Mouse (Mus musculus) cerebellum, postnatal 36 days (tissue): ENCODE data around the gene Mrtfb.

Source experiments
- DNase-seq, 2 experiments: peaks; one replicate each; pipeline ENCODE4 v3.0.0; 2021 to 2022; ENCODE audit warnings: mixed read lengths in 2 of 2

Mrtfb gene

DNA sequence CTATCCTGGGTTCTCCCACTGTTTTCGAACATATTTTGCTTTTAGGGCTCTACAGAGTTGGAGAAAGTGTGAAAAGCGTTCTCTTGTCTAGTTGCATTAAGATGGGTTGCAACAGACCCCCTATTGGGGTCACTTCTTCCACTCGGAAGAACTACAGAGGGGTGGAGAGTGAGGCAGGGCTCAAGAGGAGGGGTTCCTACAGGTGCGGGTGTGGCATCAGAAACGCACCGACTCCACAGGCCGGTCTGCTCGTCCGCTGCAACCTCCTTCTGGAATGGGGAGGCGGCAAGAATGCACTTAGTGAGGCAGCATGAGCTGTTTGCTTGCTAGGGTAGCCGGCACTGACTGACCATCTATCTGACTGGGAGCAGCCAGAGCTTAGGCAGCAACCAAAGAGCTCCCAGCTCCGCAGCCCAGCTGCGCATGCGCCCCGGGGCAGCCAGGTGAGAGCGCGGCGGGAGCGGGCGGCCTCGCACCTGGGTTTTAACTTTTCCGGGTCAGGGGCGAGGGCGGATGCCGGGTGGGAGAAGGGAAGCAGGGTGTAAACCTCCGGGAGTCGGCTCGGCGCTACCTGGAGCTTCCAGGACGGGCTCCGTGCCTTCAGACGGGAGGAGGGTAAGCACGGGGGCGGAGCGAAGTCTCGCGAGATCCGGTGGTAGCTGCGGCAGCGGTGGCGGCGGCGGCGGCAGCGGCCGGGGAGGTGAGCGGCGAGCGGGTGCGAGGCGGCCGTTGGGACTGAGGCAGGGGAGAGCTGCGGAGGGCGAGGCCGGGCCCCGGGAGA lies at the start of gene Mrtfb:
Gene Mrtfb, plus strand, starts transcription at position 627 of the 781 bp plus-strand sequence.
- DNase-seq, result peak; percentile 90 to 91

DNA sequence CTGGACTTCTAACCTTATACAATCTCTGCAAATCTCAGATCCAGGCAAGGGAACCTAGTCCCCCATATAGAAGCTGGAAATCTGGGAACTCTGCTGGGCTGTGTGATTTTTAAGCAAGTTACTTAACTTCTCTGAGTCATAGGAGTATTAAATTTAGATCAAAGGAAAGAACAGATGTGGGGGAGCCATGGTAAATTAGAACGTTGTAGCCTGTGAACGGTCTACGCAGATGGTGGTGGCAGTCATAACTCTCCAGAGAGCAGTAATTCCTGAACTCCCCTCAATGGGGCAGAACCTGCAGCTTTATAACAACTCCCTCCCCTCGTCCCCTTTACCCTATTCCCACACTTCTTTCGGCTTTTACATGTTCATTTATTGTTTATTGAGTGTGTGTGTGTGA lies 48.6 kb upstream of the Mrtfb start:
- no peak for DNase-seq

DNA sequence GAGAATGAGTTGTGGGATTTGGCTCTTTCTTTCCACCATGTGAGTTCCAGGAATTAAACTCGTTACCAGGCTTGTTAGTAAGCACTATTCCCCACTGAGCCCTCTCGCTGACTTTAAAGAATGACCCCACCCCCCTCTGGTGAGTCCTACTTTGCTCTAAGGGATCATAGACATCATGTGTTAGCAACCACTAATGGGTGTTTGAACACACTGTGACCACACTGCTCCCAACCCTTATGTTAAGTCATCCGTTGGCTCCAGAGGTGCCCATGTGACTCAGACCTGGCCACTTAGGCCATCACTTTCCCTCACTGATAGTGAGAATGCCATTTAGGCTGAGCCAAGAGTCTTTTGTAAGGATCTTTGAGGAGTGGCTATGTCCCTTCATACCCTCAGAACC lies 48.2 kb upstream of the Mrtfb start:
- DNase-seq, result no peak

DNA sequence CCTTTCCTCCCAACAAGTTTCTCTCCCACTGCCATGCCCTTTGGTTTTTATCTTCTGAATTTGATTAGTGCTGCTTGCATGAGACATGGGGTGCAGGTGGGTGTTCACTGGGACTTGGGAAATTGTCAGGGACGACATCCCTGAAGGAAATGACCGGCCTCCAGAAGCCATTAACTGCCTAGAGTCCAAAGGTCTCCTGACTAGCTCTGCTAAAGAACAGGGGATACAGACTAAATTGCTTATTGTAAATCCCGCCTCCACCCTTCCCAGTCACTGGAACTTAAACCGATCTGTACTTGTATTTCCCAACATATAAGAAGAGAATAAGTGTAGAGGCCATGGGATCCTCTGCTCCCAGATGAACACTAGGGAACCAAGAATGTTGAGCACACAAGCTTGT lies 43.5 kb upstream of the Mrtfb start:
- DNase-seq, result no peak

DNA sequence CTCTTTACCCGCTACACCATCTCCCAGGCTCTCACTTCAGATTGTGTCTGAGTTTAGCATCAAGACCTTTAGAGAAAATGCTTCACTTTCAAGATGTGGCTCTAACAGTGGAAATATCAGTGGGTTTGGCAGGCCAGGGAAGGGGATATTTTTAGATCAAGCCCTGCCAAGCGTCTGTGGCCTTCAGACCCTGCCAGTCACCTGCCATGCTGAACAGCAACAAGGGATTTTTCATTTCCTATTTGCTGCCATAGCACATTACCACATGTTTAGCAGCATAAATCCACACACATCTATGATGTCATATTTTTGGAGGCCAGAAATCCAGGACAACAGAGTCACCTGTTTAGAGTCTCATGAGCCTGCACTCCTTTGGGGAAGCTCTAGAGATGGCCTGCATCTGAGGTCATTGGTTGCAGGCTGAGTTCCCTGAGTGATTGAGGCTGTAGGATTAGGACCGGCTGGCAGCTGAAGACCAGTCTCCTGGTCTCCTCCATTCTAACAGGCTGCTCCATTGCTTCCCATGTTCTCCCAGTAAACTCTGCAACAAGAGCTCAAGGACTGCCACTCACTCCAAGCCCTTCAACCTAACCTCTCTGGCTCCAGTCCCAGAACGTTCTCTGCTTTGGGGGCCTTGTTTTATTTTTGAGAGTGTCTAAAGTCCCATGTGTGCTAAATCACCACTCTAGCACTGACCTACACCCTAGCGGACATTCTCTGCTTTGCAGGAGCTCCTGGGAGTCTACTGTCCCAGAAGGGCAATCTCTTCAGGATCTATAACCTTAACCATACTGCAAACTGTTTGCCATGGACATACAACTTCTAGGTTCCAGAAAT lies 39.9 kb upstream of the Mrtfb start:
- no peak for DNase-seq

DNA sequence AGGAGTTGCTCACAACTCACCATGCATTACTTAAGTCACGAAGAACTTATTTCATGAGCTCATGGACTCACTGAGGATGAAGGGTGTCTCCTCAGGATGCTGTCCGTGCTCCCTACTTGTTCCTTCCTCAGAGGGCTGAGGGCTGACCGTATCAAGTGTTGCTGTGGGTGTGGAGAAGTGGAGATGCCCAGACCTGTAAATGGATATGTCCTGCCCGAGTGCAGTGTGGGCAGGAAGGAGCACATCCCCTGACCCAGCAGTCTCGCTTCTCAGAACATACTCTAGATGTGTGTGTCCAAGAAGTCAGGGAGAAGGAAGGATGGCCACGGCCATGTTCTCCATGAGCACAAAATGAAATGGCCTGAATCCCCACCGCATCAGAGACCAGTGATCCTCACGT lies 38.3 kb upstream of the Mrtfb start:
- DNase-seq, result no peak

DNA sequence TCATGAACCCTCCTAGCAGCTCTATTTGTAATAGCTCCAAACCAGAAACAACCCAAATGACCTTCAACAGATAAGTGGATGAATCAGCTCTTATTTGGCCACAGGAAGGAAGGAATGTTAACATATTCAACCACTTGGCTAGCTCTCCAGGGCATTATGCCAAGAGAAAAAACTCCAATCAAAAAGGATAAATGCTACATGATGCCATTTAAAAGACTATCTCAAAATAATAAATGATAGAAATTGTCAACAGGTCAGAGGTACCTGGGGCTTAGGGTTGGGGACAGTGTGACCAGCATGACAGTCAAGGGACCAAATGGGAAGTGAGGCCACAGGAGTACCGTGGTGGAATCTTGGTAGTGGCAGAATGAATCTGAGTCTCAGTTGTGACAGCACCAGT lies 34.8 kb upstream of the Mrtfb start:
- DNase-seq, result no peak

DNA sequence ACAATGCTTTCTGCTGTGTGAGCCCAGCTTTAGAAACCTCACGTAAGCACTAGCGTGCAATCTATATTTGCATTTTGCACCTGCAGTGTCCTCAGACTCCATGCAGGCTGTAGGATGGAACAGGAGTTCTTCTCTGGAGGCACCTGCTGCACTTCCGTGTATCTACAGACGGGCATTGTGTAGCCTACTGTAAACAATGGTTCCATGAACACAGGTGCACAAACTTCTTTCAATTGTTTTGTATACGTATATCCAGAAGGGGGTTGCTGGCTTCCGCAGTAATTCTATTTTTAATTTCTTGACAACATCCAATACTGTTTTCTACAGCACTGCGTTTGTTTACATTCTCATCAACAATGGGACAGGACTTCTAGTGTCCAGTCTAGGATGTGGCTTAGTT lies 24.2 kb upstream of the Mrtfb start:
- no peak for DNase-seq

DNA sequence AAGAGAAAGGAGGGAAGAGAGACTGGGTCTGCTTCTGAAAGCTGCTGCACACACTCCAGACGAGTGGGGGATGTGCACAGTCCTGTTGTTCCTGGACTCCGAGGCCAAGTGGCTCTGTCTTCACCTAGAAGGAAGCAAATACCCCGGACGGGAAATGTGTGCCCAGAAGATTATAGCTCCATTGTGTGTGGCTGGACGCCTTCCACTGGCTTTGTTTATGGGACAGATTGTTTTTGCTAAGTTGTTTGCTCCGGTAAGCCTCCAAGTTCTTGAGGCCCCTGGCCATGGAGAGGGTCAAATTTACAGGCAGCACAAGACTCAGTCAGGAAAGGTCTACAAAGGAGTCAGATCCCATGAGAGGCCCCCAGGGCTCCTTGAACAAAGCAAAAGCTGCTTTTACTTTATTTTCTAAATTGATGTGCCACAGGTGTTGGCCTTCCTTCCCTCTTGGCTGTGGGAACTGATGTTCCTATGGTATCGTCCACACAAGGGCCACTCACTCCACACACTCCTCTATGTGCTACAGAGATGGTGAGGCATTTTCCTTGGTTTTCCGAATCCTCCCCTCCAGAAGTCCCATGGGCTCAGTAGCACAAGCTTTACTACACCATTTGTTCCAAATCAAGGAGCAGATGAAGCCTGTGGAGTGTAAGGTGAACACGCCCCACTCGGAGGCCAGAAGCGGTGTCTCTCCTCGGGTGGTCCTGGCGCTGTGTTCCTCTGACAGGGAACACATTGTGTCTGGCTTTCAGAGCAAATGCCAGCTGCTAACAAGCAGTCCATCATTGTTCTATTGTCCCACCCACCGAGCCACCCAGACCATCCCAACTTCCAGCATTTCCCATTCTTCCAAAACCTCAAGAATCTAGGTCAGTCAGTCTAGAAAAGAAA lies 23.1 kb upstream of the Mrtfb start:
- no peak for DNase-seq

DNA sequence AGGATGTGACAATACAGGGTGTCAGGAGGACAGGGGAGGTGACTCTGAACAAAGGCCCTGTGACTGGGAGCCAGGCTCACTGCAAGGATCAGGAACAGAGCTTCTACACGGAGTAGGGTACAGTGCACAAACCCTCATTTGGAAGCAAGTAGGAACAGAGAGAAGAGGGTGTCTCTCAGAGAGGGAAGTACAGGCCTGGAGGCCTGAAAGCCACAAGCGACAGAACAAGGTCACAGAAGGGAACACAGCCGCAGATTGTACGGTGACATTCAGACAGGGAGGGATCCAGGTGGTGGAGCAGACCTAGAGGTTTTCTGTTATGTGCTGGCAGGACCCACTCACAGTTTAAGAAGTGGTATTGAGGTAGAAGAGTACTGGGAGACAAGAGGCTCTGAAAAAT lies 17.2 kb upstream of the Mrtfb start:
- DNase-seq, result no peak

DNA sequence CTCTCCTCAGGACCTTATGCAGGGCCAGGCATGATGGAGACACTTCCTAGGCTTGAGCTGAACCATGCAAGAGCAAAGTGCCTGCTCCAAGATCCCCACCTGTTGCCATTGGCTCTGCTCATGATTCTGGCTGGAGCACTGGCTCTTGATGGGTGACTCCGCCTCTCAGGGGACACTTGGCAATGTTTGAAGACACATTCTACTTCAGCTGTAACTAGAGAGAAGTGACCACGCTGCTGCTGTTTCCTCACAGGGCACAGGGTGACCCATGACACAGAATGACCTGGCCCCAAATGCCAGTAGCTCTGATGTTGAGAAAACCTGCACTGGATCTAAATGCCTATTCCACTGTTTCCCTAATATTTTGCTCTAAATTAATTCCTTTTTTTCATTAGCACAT lies 16.7 kb upstream of the Mrtfb start:
- DNase-seq, result no peak

DNA sequence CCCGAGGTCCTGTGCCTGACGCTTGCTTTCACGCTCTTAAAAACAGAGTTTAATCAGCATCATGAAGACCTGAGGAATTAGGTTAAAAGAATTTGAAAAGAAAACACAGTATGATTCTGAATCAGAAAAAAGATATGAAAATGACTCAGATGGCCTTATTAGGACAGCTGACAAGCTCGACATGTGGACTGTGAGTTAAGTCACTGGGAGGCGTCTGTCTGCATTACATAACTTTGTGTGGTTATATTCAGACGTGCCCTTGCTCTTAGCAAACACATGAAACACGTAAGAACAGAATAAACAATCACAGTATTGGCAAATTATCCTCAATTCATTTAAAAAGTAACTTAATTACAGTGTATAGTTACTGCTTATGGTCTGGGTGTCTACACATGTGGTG lies 16.0 kb upstream of the Mrtfb start:
- no peak for DNase-seq

DNA sequence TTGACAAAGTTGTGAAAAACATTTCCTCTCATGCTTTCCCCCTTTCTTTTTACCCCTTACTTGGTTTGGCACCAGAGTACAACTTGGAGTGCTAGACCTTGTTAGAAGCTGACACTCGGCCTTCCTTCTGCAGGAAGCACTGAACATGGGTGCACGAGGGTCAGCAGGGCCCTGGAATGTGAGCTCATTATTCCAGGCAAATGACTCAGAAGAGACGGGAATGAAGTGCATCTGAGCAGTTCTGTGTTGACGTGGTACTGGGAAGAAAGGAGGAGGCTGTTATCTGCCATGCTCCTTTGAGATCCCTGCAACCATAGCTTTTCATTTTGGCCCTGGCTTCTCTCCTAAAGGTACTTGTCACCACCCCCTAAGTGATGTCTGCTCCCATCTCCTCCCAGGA lies 10.6 kb upstream of the Mrtfb start:
- no peak for DNase-seq

DNA sequence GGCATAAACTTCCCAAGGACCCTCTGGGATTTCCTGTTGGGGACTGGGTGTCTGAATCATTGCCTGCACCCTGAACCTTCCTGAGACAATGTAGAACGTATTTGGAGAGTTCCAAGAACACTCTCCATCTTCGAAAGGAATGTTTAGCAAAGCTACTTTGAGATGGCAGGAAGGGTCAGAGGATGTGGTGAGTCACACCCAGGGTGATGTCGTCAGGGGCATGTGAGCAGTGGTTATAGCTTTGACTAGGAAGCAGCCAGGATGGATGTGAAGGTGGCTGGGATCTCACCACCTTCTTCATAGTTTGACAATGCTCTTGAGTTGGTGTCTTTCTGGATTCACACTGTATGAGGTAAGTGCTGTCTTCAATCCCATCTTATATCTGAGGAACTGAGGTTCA lies 9.4 kb upstream of the Mrtfb start:
- no peak for DNase-seq

DNA sequence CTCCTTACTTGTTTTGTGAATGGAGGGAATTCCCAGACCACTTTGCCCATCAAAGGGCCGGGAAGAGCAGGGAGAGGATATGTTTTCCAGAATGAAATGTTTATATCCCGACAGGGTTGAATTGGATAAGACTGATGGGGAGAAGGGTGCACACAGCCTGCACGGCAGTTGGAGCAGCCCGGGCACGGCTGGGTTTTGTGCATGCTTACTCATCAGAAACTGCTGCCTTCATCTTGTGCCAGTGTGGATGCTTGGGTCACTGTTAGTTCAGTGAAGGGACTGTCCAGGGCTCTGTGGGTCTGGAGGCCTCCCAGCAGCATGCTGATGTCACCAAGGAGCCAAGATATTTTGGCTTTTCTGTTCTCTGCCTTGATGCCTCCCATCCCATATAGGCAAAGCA lies 6.2 kb upstream of the Mrtfb start:
- no peak for DNase-seq

DNA sequence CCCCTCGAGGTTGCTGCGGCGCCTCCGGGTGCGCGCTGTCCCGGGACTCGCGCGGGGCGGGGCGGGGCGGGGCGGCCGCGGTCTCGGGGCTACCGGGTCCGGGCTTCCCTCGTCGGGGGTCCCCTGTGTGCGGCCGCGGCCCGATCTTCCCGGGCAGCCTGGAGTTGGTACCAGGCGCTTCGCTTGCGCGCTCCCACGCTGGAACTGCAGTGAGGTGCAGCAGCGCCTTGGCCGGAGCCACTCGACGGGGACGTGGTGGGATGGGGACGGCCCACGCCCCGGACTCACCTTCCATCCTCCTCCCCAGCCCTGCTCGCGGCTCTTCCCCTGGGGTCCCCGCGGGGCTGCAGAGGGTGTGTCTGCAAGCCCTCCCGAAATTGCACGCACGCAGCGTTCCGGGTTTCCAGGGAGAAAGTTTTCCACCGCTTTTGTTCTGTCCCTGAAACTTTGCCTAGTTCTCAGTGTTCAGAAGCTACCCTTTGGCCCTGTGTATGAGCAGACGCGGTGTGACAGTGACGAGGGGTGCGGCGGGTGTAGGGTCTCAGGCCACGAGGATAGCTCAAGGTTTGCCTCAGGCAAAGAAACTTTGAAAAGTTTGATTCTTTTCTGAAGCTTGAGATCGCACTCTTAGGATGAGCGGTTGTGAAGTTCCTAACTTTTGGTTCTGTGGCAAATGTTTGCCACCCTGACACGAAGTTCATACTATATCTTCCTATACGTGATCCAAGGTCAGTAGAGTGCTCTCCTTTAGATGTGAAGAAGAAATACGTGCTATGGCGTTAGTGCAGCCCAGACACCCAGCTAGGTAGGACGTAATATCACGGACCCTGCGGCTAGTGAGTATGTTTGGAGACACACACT lies 616 bp downstream of the Mrtfb start:
- DNase-seq, result peak in 1 of 2 experiments; percentile 45

DNA sequence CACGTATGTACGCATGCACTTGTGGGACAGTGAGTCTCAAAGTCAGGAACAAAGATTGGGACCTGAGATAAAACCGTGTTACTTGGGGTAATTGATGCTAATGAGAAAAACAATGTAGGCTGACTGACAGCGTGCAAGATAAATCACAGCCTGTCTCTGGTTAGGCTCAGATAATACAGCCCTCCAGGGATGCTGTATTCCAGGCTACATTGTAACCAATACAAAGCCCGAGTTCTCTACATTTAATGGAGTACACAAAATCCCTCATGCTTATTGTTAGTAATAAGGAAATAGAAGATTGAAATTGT lies 1.2 kb downstream of the Mrtfb start:
- no peak for DNase-seq

DNA sequence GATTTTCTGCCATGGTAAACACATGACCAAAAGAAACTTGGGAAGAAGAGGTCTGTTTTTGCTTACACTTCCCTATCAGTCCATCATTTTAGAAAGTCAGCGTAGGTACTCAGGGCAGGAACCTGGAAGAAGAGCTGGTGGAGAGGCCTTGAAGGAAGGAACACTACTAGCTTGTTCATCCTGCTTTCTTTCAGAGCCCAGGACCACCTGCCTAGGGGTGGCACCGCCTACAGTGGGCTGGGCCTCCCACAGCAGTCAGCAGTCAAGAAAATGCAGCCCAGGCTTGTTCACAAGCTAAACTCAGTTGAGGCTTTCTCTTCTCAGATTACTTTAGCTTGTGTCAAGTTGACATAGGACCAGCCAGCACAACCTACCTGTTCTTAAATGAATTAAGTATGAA lies 2.7 kb downstream of the Mrtfb start:
- no peak for DNase-seq

DNA sequence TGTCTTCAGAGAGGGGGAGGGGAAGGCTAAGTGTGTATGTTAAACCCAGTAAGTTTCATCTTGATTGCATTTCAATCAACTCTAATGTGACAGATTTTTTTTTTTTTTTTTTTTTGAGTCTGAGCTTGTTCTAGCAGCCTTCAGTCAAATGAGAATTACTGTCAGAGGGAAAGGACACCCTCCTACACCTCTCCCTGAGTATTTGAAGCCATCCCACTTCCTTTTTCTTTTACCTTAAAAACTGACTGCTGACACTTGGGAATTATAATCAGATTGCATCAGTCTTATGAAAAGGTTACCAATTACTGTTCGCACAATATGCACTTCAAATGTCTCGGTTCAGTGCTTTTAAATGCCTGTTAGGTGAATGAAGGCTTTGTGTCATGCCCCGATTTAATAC lies 10.0 kb downstream of the Mrtfb start:
- DNase-seq, result no peak

DNA sequence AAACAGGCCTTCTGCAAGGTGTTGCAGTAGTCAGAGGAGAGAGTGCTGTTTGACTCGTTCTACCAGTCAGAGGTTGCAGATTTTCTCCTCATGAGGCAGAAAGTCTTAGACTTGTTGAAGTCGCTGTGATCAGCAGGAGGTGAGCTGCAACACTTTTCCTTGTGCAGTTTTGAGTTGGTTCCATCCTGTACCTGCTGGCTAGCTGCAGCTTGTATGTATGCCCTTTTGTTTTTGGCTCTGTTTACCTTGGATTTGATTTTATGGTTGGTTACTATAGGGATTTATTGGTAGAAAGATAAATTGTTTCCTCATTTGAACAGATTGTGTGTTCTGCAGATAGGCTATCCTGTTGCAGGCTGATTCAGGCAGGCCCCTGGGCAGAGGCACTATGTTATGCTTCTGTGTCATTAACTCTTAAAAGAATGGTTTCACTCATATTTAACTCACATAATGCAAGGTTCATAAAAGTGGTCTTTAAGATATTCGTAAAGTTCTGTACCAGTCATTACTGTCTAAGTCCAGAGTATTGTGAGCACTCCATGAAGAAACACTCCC lies 11.1 kb downstream of the Mrtfb start:
- DNase-seq, result no peak

DNA sequence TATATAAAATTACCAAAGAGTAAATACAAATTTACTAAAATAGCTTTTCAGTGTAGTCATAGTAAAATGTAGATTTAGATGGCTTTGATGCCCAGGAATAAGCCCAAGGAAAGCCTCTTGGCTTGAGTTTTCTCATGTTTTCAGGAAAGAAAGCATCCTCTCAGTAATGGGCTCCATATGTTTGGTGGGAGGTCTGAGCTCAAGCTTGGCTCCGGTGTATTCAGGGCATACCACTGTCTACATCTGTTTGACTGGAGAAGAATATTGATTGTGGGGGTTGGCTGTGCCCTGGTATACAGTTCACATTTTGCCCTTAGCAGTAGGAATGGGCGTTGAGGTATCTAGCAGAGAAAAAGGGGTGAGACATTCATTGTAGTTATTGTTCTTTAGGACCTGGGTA lies 13.1 kb downstream of the Mrtfb start:
- no peak for DNase-seq

DNA sequence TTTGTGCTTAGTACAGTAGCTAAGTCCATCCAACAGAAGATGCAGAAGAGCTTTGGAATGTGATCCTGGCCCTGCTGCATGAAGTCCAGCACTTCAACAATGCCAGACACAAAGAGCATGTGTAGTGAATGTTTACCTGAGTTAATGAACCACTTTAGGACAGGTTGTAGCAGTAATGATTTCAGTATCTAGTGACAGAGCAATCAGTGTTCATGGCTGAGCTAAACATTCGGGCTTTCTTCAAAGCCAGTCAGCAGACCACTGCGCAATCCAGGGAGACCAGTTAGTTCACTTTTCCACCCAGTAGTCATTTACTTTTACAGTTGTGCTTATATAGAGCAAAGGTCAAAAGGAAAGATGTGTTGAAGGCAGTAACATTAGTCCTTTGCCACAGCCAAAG lies 20.0 kb downstream of the Mrtfb start:
- DNase-seq, result no peak
